Mouse (Mus musculus) layer of hippocampus, adult 8-10 months (tissue): ENCODE measurements around the gene Prkn. TPM values are rescaled to one million over a fixed set of nuclear protein-coding genes. Genes with fewer than 3 reads are reported as not detected.

Experiments
- DNase-seq, 2 experiments: peaks; one replicate each; pipeline ENCODE4 v3.0.0; 2022; ENCODE audit warnings: low spot score in 2 of 2
- total RNA-seq, 4 experiments: library from RNA; stranded (reverse); gene quantifications; 2 replicates each; pipeline ENCODE4 v1.2.4; 2022

Gene Prkn
- 10 to 100 TPM; 18.5 to 25.7 (median 19.9) TPM for total RNA-seq

DNA sequence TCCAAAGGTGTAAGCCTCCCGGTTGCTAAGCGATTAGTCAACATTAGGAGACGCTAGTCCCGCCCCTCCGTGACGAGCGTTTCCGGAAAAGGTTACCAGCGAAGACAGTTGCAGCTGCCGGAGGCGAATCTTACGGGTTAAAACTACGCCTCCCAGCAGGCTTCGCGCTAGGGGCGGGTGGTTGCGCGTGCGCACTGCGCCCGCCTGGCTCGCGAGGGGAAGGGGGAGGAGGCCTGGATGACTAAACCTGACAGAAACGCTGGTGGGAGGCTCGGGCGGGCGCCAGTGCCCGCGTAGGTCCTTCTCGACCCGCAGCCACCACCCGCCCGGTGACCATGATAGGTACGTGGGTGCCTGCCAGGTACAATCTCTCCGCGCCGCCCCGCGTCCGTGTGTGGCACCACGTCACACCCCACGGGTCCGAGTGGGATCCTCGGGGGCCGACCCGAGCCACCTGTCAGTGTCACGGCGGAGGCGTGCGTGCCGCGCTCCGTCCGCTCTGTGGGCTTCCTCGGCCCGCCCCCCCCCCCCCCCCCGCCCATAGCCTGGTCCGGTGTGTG lies at the start of gene Prkn, which contains the start of gene Pacrg:
TSS of gene Prkn (plus strand) at position 237 of the 560 bp plus-strand sequence.
TSS of gene Pacrg (minus strand) at position 164 of the 560 bp plus-strand sequence.
- DNase-seq, result peak; percentile 97 to 98

DNA sequence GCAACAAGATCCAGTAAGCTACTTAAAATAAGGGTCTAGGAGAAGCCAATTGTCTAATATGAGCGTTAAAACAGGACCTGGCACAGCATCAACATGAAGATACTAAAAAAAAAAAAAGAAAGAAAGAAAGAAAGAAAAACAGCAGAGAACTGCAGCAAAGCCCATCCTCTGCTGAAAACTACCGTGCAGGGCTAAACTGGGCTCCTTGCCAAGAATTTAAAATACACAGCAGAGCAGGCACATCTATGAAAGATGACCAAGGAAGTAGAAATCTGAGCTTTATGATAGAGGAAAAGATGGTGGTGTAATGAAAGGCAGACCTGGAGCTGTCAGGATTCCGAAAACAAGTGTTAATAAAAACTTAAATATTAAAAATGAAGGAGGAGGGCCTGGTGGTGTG lies 48.5 kb upstream of the Prkn start:
- no peak for DNase-seq

DNA sequence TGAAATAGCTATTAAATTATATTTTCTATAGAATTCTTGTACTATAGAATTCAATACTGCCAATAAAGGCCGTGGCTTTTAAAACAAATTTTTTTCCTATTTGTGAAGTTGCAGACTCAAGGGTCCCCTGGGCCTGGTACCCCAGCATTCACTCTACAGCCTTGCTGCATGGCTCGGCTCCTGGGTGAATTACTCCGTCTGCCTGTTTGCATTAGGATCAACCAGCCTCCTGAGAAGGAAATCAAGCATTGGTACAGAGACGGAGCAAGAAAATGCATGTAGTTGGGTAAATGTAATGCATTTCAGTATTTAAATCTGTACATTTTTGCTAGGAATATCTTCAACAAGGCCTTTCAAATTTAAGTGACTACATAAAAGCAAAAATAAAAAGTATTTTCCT lies 33.5 kb upstream of the Prkn start:
- DNase-seq, result no peak

DNA sequence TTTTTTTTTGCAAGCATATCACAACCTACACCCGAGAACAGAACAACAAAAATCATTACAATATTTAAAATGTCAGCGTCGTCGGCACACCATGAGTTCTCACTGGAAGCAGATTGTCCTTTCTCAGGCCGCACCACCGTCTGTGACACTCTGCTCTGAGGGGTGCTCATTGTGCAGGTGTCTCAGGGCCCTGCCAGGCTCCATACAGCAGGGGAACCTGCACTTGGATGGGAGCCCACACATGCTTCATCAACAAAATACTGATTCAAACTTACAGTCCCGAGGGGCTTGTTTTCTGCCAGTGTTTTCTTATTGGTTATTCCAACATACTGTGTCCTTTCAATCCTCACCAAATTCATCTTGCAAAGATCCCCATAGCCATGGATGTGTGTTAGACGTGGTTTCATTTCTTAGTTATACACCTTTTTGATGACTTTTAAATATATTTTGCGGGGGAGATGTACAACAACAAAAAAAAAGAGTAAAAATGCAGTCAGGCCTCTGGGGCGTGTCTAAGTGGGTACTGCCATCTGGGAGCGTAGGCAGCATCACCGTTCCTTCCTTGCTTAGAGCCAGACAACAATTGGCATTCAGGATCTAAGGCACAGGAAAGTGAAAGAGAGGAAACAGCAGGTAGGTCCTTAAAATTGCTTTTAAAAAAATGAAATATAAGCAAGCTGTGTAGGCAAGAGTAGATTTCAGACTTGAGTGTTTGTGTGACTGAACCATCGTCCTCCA lies 32.8 kb upstream of the Prkn start:
- DNase-seq, result peak in 1 of 2 experiments; percentile 18

DNA sequence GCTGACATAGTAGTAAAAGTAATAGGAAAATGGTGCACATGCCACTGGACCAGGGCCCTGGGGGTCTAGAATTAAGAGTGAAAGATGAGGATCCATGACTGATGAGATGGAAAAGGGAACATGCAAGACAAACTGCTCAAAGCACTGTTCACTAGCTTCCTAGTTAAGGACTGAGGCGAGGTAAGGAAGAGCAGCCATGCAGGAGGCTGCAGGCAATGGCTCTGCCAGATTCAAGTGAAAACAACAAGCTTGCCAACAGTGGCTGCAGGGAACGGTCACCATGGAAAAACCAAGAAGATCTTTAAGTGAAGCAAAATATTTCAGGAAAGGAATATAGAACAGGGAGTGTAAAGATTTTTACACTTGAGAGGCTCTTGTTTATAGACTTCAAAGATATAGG lies 31.6 kb upstream of the Prkn start:
- no peak for DNase-seq

DNA sequence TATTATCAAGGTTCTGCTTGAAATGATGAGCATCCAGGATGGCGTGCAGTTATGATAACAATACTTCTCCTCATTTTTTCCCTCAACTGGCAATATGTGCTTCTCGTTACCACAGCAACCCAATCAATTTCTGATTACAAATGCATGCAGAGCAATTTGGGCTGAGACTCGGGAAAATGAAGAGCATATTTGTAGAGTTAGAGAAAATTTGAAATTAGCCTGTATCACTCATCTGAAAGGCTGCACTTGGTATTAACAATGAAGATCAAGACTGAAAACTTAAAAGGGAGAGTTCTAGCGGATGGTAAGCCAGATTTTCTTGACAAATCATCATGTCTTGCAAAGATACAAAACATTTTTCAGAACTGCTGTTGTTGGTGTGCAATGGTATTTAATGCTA lies 21.2 kb upstream of the Prkn start:
- no peak for DNase-seq

DNA sequence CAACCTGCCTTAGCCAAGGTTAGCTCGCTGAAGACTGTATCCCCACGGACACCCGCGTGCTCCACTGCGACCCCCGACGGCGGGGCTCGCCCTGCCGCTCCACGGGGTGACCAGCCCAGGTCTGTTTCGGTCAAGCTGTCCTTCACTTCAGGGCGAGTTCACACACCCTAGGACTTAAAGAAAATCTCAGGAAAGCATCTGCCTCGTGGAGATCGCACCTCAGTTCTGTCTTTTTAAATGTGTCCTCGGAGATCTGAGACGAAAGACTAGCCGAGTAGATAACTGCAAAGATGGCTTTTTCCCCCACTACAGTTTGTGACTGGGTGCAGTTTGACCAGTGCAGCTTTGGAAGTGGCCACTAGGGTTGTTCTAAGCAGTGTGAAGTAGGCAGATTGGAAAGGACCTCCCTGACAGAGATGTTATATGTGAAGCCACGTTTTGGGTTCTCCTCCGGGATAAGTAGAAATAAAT lies 582 bp downstream of the Prkn start:
- peak; percentile 50 to 53 for DNase-seq

DNA sequence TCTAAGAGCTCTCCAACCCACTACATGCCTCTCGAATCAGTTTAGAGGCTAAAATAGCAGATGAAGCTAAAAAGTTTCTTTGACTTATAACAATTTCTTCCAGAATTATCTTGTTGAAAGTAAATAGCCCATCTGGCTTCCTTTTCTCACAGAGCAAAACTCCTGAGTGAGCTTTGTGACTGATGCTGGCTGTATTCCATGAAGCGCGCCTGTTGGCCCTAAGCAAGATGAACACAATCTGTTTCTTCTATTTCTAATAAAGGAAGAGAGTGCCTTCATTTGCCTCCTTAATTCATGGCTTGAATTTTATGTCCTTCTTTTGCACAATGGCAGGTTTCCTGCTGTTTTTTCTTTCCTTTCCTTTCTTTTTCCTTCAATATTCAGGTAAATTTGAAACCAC lies 14.0 kb downstream of the Prkn start:
- peak; percentile 37 to 45 for DNase-seq

DNA sequence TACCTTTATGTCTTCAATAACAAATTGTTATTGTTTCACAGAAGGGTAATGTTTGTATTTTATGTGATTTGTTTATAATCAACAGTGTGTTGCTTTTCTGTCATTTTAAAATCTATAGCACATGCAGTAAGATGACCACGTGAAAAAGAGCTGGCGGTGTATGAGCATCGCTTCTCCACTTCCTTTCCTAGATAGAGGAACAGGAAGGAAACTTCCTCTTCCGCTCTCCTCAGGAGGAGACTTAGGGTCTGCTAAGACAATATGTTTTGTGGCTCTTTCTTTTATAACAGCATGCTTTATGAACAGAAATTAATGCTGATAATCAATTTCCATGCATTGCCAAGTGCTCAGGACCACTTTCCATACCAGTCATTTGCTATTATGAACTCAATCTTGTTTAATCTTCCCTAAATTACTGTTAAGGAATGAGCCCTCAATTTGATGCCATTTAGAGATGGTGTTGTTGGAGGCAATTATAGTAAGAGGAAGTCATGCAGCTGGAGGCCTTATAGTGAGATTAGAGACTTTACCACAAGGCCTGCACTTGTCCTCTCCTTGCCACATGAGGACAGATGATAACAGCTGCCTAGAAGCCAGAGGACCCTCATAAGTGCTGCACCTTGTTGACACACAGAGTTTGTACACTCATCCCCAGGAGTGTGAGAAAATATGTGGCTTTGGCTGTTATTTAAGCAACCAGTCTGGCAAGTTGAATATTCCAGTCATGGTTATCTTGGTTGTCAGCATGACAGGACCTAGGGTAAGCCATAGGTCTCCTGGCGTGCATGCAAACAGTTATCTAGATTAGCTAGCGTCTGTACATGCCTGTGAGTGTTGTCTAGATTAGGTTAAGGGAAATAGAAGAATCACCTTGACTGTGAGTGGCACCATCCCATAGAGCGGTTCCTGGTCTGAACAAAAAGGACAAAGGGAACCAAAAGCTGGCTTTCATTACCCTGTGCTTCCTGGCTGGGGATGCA lies 34.3 kb downstream of the Prkn start:
- no peak for DNase-seq

DNA sequence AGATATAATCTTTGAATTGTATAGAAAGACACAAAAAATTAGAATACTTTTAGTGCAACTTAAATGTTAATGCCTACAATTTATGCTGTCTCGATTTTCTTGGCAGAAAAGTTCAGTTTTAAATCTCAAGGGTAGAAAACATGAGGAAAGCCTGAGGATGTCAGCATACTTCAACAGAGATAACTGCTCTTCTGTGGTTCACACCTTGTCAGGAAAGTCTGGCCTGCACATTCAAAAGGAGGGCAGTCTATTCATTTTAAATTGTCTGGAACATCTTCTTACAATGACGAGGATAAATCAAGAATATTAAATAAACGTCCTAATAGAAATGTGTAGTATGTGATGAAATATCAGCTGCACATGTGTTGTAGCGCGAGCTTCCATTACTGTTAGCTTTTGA lies 38.8 kb downstream of the Prkn start:
- no peak for DNase-seq

DNA sequence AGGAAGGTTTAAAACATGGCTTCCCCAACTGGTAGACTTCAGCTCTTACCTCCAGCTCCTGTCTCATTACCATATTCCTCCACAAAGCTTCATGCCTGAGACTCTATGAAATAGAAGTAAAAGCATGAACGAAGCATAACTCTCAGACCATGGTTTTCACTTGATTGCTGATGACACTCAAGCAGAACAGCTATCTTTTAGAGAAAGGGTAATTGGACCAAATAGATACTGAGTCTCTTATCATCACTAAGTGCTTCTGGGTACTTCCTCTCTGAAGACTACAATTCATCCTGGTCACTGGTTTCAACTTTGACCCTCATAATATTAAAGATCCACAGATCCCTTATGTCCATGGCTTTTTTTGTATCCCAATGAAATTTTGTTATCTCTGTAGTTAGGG lies 42.1 kb downstream of the Prkn start:
- no peak for DNase-seq

DNA sequence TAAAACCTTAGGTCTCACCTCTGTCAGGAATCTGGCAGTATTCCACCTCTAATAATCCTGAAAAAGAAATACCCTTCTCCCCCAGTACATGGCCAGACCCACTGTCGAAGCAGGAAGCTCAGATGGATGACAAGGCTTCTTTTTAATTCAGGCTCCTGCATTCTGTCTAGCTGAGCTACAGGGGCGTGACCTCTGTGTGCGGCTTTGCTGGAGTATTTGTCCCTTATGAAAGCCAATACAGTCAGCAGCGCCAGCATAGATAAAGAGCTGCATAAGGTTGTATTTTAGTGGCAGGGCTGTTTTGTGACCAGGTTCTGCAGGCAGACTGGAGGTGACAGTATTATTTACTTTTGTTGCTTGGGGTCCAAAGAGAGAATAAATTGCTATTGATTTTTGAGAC lies 47.7 kb downstream of the Prkn start:
- no peak for DNase-seq

DNA sequence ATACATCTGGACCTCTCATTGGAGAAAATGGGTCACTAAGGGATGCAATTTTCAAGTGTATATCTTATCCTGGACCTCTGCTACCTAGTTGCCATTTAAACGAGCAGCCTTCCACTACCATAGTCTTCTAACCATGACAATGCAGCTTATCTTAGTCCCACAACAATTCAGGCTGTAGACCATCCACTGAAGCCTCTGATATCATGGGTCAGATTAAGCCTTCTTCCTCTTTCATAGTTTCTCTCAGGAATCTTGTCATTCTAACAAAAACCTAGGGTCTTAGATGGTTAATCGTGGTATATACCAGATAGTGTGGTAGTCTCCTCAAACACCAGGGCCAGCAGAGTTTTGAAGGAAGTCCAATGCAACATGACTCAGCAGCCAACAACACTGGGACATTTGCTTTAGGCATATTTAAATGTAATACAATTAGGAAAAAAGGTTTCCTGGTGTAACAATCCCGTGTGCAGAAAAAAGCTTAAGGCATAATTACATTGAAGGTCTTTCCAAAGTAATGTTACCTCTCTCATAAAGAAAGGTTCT lies 61.6 kb downstream of the Prkn start:
- DNase-seq, result no peak

DNA sequence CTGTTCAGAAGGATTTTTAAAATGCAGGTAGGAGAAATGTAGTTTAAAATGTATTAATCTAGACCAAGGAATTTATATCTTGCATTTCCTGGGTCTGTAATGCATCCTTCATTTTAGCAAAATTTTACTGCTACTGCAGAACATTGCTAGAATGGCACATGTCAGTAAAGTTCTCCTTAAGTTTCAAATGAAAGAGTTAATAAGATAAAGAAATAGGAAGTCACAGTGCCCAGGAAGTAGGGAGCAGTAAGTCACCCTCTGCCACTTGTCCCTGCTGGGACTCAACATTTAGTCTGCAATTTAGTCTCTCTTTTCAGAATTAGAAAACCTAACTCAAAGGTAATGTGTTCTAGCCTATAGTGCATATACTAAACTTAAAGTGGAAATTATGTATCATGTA lies 96.5 kb downstream of the Prkn start:
- DNase-seq, result no peak

DNA sequence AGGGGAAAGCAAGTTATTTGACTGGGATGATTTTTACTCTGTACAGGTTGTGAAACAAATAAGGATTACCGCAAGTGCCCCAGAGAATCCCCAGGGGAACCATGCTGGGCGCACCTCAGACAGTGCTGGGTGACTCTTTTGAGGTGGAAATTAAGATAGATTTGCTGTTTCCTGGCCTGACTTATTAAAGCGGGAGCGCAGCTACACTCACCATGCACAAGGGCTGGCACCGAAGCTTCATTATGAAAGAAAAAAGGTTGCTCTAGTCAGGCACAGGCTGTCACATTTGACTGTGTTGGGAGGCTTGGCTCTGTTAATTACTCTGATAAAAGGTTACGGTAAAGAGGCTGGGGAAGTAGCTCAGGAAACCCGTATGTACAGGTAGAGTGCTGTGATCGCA lies 97.7 kb downstream of the Prkn start:
- no peak for DNase-seq

DNA sequence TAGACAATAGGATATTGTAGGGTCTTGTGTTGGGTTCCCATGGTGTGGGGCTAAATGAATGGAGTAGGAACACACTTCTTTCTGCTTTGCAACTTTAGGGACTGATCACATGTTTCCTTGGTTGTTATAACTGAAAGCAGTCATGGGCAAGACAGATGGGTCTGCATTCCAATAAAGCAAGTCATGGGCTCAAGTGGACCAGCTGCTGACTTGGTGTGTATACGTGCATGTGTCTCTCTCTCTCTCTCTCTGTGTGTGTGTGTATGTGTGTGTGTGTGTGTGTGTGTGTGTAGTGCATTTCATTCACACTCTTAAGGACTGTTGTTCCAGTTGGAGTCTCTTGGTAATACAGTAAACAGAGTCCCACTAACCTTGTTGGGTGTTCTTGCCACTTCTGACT lies 98.6 kb downstream of the Prkn start:
- DNase-seq, result no peak

DNA sequence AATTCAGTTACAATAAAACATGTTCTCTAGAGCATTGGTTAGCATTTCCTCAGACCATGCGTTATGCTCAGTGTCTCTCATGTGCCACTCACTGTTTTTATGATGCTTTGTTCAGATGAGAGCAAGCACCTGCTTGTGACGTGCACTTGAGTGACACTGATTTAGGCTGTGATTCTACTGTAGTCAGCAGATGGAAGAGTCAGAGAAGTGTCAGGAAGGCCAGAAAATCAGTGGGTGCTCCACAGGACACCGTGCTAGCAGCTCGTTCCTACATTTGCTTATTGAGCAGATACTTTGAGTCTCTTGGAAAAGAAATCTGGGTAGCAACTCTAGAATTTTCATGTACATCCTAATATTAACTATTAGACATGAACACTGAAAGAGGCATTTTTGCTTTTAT lies 106.4 kb downstream of the Prkn start:
- DNase-seq, result no peak

DNA sequence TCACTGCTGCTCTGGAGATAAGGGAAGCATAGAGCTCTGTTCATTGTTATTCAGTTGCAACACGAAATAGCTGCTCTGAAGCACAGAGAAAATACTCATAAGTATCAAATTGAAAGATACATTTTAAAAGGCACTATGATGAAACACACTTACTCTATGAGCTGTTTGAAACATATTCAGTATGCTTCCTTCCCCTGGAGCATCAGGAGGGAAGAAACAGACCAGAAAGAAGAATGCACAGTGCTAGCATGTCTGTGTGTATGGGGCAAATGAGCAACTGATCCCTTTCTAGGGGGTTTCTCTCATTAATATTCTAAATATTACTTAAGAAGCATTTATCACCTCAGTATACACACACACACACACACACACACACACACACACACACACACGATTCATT lies 107.4 kb downstream of the Prkn start:
- DNase-seq, result no peak

DNA sequence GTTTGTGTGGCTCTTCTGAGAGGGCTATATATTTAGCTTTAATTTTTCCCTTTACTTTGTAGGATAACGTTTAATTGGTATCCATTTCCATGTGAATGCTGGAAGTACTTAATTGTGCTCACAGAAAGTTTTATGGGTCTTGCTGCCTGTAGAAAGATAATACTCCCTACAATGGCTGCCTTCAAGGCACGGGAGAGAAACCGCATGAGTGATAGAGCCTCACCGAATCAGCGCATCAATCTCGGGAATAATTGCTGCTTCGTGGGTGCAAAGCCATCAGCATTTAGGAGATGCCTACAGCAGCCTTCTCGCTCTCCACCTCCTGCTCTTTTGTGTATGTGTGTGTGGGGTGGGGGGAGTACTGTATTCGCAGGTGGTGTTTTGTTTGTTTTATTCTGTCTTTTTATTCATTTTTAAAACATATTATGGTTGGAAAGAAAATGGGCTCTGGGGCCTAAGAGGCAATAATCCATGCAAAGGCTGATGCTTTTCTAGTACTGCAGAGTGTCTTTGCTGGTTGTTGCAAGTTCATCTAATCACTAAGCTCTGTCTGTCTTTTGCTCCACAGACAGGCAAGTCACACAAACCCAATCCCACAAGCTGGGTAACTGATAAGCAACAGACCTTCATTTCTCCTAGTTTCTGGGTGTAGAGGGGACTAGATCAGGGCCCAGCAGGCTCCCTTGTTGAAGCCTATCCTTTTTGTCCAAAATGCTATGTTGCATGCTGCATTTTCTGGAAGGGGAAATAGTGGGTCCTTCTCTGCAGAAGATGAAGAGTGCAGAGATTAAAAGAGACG lies 119.1 kb downstream of the Prkn start:
- DNase-seq, result no peak

DNA sequence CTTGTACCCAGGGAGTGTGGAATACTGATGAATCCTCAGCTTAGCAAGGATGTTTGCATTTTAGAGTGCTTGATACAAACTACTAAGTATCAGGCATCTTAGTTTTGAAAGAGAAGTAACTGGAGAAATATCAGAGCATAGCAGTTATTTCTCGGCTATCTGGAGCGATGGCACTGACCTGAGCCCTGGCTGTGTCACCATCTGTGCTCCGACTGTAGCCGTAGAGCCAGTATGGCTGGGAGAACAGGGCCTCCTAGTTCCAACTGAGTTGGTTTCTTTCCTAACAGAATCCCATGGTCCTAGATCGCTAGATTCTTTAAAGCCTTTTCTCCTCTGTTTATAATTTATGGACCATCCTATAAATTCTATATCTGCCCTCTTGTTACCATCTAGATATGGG lies 122.0 kb downstream of the Prkn start:
- no peak for DNase-seq

DNA sequence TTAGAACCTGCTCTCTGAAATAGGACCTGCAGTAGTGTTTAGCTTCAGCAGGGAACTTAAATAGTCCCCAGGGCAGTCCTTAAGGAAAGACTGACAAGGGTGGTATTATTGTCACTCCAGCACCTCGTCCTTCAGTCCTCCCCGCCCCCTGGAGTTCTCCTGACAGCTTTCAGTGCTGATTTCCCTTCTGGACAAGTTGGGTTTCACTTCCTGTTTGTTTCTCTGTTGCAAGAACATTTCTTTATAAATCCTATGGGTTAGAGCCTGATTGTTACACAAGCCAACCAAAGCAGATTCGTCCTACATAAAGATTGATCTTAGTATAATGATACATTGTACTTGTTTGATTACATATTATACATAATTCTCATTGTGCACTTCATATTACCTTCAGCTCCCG lies 142.0 kb downstream of the Prkn start:
- no peak for DNase-seq
